Mouse (Mus musculus) bone marrow macrophage, adult 2 months (primary cell): ENCODE data around the gene Lhx6. TPM values are rescaled to one million over a fixed set of nuclear protein-coding genes. Genes with fewer than 3 reads are reported as not detected.

ENCODE experiments used
- H3K27ac ChIP-seq: 2 replicates; pipeline ENCODE4 v1.5.1; 2012; ENCODE audit warnings: low read depth, low read length; ENCODE audit not compliant: insufficient read depth
- H3K4me1 ChIP-seq: 2 replicates; pipeline ENCODE4 v1.6.1; 2012; ENCODE audit warnings: low read length; ENCODE audit not compliant: control insufficient read depth, insufficient read depth
- H3K4me3 ChIP-seq: 2 replicates; pipeline ENCODE4 v1.5.1; 2012; ENCODE audit warnings: mild to moderate bottlenecking, low read length, moderate library complexity; ENCODE audit not compliant: insufficient read depth
- CTCF ChIP-seq: IDR thresholded peaks from 2 replicates; pipeline ENCODE4 v1.5.1; 2012; ENCODE audit warnings: low read depth, mild to moderate bottlenecking, low read length, moderate library complexity
- POLR2A ChIP-seq: IDR thresholded peaks from 2 replicates; pipeline ENCODE4 v1.6.1; 2012; ENCODE audit warnings: mild to moderate bottlenecking, low read depth, low read length, borderline replicate concordance
- polyA plus RNA-seq: library from polyadenylated mRNA; stranded (reverse); fragments of >200 nt; gene quantifications from 2 replicates; pipeline ENCODE4 v1.2.4, GENCODE M21; 2012; ENCODE audit not compliant: missing spikeins, insufficient read depth, insufficient read length

Gene Lhx6
- polyA plus RNA-seq, 1 experiment = not detected

DNA sequence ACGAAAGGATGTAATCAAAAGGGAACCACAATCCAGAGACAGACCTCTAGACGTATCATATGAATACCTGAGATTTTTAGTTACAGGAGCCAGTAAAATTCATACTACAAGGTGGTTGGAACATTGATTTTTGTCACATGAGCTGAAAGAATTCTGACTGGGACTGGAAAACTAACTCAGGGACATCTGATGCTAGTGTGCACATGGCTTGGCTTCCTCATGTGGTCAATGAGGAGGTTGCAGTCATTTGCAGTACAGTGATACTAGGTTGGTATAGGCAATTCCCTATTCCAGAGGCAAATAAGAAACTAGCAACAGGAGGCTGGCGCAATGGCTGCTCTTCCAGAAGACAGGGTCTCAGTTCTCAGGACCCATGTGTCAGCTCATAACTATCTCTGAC is 7.4 kb upstream of the Lhx6 start:
- no peak overlapping the region for H3K4me3 ChIP-seq
- H3K4me1 ChIP-seq = no peaks in the 10 kb centered on the region
- no peak for TF ChIP-seq CTCF
- no peak for TF ChIP-seq POLR2A
- no peak overlapping the region for H3K27ac ChIP-seq

DNA sequence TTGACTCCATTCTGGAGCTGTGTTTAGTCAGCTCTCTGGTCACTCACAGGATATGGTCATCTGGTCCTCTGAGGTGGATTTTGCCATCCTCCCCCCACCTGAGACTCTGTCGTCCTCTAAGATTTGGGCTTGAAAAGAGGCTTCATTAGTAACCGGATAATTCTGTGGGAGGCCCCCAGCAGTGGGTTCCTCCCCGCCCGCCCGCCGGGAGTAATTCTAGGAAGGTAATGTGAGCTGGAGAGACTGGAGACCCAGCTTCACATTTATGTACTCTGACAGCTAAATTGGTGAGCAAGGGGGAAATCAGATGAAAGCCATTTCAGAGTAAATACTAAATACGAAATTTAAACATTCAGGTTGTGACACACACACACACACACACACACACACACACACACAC is 3.4 kb upstream of the Lhx6 start:
- TF ChIP-seq CTCF (no peak), POLR2A (no peak)
- Histone ChIP-seq H3K27ac (no peak overlapping the region), H3K4me3 (no peak overlapping the region)

DNA sequence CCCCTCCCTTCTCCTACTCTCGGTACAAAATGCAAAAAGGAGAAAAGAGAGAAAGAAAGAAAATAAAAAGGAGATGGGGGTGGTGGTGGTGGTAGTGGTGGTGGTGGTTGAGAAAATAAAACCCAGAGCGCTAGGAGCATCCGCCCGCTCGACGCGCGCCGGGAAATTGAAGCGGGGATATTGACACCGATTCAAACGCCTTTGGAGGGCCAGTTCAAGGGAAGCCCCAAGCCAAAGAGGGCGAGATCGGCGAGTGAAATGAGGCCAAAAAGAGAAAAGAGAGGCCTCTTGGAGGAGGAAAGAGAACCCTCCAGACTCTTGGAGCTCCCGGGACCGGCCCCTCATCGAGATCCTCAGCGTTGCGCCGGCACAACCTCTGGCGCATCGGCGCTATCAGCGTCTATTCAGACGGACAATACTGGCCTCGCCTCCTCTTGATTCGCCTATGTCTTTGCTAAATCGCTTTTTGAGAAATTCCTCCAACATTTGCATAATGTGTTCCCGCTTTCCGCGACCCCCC is 712 bp downstream of the Lhx6 start:
- no peaks in the 10 kb centered on the region for H3K4me1 ChIP-seq
- H3K27ac ChIP-seq = no peak overlapping the region
- no peak overlapping the region for H3K4me3 ChIP-seq
- TF ChIP-seq POLR2A (no peak), CTCF (no peak)

More for the DNA sequence above, 3.4 kb upstream of the Lhx6 start:
- H3K4me1 ChIP-seq = no peaks in the 10 kb centered on the region

DNA sequence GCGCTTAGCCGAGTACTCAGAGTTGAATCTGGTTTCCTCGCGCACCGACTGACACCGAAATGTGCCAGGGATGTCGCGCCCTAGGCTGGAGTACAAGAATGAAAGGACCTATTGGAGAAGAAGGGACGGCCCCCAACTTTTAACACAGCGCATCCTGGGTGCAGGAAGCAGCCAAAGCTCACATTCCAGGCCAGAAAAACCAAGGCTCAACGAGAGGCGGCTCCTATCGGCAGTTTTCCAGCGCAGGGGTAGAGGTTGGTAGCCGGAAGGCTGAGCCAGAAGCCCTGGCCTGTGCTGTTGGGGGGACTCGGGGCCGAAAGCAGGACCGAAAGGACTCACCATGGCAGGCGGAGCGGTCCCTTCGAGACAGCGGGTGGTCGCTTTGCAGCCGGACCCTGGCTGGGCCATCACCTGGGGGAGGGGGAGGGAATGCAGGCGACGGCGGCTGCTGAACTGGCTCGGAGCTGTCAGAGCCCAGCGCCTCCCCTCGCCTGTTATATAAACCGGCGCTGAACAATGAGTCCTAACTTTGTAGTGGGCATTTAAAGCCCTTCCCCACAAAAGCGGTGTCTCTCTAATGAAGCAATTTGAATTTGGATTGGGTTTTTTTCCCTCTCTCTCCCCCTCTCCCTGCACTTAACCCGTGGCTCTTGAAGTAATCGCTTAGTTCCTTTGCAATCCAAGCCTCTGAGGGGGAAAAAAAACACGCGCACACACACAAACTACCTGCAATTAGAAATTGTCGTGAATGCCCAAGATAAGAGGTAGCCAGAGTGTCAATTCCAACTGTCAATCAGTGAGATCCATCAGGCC is 1.4 kb downstream of the Lhx6 start:
- no peak overlapping the region for H3K27ac ChIP-seq
- H3K4me1 ChIP-seq = no peaks in the 10 kb centered on the region
- no peak overlapping the region for H3K4me3 ChIP-seq
- TF ChIP-seq POLR2A = no peak
- TF ChIP-seq CTCF = no peak

DNA sequence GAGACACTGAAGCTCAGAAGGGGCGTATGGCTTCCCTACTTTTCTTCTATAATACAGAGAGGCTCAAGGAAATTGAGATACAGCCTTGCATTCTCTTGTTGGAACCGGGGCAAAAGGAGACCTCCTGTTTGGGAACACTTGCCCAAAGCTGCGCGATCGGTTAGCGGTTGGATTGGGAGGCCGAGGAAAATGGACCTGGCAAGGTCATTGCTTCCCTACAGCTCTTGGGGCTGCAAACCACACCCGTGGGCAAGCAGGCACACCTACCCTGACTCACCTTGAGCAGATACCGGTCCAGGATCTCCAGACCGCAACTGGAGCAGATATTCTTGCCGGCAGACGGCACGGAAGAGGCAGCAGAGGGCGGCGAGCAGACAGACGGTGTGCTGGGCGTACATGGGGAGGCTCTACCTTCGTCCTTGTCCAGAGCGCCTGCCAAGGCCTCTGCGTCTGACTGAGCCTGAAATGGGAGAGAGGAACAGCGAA is 2.1 kb downstream of the Lhx6 start:
- Histone ChIP-seq H3K4me3 (no peak overlapping the region), H3K4me1 (no peaks in the 10 kb centered on the region), H3K27ac (no peak overlapping the region)
- TF ChIP-seq POLR2A = no peak

DNA sequence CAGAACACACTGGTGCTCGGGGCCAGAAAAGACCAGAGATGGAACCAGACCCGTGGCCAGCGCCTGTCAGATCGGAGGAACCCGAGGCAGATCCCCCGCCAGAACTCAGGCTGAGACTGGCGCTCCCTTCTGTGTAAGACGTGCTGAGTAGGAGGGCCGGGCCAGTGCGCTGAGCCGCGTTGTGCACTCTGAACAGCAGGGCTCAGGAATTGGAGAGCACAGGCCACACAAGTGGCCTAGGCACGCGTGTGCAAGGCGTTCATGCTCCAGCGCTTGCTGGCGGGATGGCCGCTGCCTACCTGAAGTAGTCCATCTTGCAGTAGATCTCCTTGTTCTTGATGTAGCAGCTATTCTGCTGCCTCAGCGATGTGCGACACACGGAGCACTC is 2.7 kb downstream of the Lhx6 start:
- Histone ChIP-seq H3K4me1 (no peaks in the 10 kb centered on the region), H3K27ac (no peak overlapping the region), H3K4me3 (no peak overlapping the region)
- TF ChIP-seq CTCF = no peak
- no peak for TF ChIP-seq POLR2A

DNA sequence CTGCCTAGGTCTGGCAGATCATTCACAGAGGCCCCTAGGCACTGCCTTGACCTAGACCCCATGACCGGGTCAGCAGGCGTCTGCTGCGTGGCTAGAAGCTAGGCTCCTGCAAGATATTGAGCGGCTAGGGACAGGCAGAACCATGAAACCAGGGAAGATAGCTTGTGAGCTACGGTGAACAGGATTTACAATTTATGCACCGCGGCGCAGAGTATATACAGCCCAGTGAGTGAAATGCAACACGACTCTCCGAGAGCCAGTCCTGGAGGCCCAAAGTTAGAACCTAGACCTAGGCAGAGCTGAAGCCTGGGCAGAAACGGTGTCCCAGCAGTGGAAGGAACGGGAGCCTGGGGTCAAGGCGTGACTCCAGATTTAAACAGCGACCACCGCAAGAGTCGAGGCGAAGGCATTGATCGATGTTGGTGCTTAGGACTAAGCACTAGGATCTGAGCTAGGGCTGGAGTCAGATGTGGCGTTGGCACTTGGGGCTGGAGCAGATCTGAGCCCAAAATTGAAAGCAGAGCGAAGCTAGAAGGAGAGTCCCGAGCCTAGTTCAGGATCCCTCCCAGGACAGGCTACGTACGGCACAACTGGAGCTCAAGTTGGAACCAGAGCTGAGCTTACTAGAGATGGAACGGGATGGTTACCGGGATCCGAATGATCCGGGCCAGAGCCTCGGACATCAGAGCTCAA is 3.2 kb downstream of the Lhx6 start:
- Histone ChIP-seq H3K27ac (no peak overlapping the region), H3K4me3 (no peak overlapping the region), H3K4me1 (no peaks in the 10 kb centered on the region)
- TF ChIP-seq CTCF (no peak), POLR2A (no peak)

DNA sequence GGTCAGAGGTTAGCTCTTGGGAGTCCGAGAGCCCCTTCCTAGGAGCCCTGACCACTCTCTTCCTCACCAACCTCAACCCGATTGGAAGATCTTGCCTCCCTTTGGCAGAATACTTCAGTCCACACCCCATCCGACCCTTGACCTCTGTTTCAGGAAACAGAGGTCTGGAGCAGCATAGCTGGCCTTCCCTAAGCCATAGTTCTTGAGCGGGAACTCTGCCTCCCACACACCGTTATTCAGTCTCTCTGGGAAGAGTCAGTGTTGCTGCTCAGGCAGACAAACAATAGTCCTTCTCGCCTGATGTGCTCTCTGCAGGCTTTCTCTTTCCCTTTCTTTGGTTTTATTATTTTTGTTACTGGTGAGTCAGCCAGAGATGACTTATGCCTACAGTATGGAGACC is 5.5 kb downstream of the Lhx6 start:
- Histone ChIP-seq H3K27ac (no peak overlapping the region), H3K4me3 (no peak overlapping the region), H3K4me1 (no peaks in the 10 kb centered on the region)
- no peak for TF ChIP-seq CTCF

DNA sequence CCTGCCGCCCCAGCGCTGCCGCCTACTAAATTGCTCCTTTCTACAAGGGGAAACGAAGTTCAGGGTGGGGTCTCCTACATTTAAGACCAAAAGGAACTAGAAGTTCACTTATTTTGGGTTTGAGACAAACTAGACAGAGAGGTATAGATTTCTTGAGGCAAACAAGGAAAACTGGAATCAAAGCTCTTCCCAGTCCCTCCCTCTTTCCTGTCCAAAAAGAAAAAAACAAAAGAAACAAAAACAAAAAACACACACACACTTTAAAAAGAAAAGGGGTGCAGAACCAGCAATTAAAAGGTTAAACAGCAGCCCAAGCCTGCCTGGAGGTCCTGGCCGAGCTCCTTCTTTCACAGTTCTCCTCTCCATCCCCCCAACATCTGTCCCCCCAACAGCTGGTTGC is 7.2 kb downstream of the Lhx6 start:
- Histone ChIP-seq H3K4me1 (no peaks in the 10 kb centered on the region), H3K4me3 (no peak overlapping the region), H3K27ac (no peak overlapping the region)
- TF ChIP-seq POLR2A (no peak), CTCF (no peak)
